Mouse (Mus musculus) heart, adult 9 months (tissue): ENCODE measurements at regions not wholly inside any gene's neighbourhood (a gene's known extent, or its start where the extent isn't known, plus 50 kb on each side); places are given as distances from the start of the nearest gene placed in this dataset.
A peak's percentile ranks its signal among the peaks of the same experiment; 100 is the strongest.

Experiments
- DNase-seq, 2 experiments: peaks; one replicate each; pipeline ENCODE4 v3.0.0; 2022; ENCODE audit warnings: low spot score in 2 of 2

DNA sequence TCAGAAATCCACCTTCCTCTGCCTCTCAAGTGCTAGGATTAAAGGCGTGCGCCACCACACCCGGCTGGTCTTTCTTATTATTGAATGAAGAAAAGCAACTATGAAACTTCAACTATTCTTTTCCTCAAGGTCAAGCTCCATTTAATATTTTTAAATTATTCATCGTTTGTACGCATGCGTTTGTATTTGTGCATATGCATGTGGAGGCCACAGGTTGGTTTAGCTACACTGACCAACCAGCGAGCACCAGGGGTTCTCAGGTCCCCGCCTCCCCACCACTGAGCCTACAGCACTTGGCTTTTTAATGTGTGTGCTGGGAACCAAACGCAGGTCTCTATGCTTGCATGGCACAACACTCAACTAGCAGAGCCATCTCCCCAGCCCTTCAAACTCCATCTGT lies 51.0 kb upstream of the Tmem252 start:
- DNase-seq: no peak

DNA sequence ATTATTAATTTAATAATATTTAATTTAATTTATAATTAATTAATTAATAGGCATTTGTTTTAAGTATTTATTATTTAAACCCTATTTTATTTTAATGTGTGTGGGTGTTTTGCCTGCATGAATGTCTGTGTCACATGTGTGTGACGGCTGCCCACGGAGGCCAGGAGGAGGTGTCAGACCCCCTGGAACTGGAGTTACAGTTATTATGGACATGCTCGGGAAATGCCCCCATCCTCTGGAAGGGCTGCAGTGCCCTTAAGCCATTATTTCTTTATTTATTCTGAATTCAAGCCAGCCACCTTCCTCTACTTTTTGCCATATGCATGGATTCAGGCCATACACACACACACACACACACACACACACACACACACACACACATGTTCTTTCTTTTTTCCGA lies 51.5 kb upstream of the Tmem252 start:
- no peak for DNase-seq

DNA sequence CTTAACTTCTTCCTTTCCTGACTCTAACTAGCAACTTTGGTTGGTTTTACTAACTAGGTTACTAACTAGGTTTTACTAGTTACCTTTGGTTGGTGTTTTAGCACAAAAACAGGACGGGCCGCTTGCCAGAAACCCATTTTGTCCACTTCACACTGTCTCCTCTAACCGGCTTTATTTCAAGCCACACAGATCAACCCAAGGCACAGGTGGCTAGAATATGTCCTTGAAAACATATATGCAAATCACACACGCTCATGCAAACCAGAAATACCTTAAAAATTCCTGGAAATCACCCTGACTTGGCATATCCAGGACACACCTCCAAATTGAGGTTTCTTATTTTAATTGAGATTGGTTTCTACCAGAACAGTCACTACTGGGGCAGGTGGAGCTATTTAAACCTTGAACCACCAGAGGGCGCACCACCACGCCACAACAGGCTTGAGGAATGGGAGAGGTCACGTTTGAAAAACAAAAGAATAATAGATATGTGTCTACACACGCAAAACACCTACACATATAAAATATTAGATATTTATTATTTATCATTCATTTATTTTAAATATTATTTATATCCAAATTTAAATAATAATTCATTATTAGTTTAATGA lies 52.1 kb upstream of the Tmem252 start:
- peak in 1 of 2 experiments; percentile 45 for DNase-seq

DNA sequence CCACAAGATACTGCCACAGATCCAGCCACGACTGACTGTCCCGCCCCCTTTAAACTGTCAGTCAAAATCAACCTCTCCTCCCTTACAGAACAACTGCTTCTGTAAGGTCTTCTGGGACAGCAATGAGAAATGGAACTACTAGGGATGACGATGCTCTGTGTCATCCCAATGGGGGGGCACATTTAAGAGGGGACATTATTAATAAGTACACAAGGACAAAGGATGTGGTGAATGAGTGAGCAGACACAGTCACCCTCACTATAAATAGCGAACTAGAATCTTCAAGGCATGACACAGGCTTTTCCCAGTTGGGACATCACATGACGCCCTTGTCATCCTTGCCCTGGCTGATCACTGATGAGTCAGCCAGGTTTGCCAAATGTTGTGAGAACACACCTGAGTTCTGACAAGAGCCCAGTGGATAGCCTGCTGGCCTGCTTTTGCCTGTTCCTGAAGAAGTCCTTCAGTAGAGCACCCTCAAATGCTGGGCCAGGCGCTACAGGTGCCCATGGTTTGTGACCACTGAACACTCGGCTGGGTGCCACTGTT lies 58.0 kb upstream of the Tmem252 start:
- DNase-seq: no peak

DNA sequence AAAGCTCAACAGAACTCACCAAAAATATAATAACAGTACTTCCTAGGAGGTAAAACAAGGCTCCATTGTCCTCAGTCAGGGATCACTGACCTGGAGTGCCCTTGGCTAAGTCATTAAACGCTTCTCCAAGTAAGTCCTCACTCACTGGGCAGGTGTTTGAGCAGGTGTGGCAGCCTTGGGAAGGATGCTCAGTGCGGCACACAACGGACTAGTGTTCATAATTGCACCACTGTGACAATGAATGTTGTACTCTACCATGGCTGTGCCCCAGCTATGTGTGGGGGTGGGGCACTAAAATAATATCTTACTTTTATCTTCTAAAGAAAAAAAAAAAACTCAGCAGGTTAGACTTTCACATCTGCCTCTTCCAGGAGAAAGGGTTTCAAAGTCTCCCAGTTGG lies 52.2 kb upstream of the Pip5k1b start:
- no peak for DNase-seq

DNA sequence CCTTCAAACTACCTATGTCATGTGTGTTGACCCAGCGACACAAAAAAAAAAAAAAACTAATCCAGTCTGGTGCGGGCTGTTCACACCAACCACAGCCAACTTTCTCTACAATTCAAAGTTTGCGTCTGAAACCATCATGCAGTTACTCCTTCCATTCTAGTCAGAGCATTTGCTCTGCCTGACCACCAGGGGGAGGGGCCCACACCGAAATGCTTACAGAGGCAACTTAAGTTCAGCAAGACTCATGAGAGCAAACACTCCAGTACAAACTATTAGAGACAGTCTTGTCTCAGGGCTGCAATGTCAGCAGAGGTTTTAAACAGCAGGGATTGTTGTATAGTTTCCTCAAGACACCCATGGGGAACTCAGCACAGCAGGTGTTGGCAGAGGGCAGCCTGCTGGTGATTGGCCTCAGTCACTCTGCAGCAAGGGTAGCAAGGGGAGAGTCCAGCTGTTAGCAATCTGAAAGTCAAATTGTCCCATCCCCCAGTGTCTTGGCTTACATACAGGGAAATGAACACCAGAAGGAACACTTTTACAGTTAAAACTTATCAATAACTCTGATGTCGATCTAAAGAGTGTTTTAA lies 50.8 kb upstream of the Pip5k1b start:
- DNase-seq: no peak
